Mouse (Mus musculus) C2C12 (cell line): Measurements from ENCODE around the gene 9230102O04Rik. TPM values are rescaled to one million over a fixed set of nuclear protein-coding genes. Genes with fewer than 3 reads are reported as not detected.

ENCODE experiments used
- H3K27me3 ChIP-seq: one replicate; pipeline ENCODE4 v1.6.1; 2011; ENCODE audit not compliant: control insufficient read depth, insufficient read depth, insufficient read length
- H3K36me3 ChIP-seq: one replicate; pipeline ENCODE4 v1.6.1; 2011; ENCODE audit not compliant: control insufficient read depth, insufficient read depth
- H3K4me3 ChIP-seq: one replicate; pipeline ENCODE4 v1.5.1; 2011; ENCODE audit warnings: mild to moderate bottlenecking, control low read depth; ENCODE audit not compliant: poor library complexity, insufficient read depth, severe bottlenecking
- H3K79me2 ChIP-seq: one replicate; pipeline ENCODE4 v1.6.1; 2011; ENCODE audit not compliant: control insufficient read depth, insufficient read depth
- H3K79me3 ChIP-seq: one replicate; pipeline ENCODE4 v1.6.1; 2011; ENCODE audit warnings: low read depth, control low read depth
- H3ac ChIP-seq: one replicate; pipeline ENCODE3; 2011; ENCODE audit warnings: low read depth; ENCODE audit not compliant: control insufficient read depth, insufficient read length
- CEBPB ChIP-seq: IDR thresholded peaks from one replicate; pipeline ENCODE4 v1.6.1; 2011; ENCODE audit warnings: low read depth, mild to moderate bottlenecking, control low read depth, moderate library complexity
- CTCF ChIP-seq: IDR thresholded peaks from one replicate; pipeline ENCODE4 v1.5.1; 2011; ENCODE audit not compliant: control insufficient read depth, insufficient read depth, insufficient read length
- FOSL1 ChIP-seq: IDR thresholded peaks from one replicate; pipeline ENCODE4 v1.8.0; 2011; ENCODE audit warnings: mild to moderate bottlenecking, low read length; ENCODE audit not compliant: poor library complexity, insufficient read depth, severe bottlenecking
- MAX ChIP-seq: IDR thresholded peaks from one replicate; pipeline ENCODE4 v1.6.1; 2011; ENCODE audit warnings: mild to moderate bottlenecking, control low read depth
- MYOD1 ChIP-seq: IDR thresholded peaks from one replicate; pipeline ENCODE4 v1.6.1; 2011; ENCODE audit warnings: low read depth; ENCODE audit not compliant: control insufficient read depth, insufficient read length
- MYOG ChIP-seq: IDR thresholded peaks from one replicate; pipeline ENCODE4 v1.6.1; 2011; ENCODE audit not compliant: control insufficient read depth, insufficient read length; ENCODE audit errors: extremely low read depth
- USF1 ChIP-seq: IDR thresholded peaks from one replicate; pipeline ENCODE4 v1.6.1; 2011; ENCODE audit warnings: low read depth, mild to moderate bottlenecking, control low read depth, moderate library complexity
- polyA plus RNA-seq: library from polyadenylated mRNA; unstranded; fragments of >200 nt; fragmentation: generic; extraction: Trizol; gene quantifications from one replicate; pipeline ENCODE4 v1.2.1, GENCODE M21; 2012; ENCODE audit warnings: missing spikeins

The 9230102O04Rik gene
- polyA plus RNA-seq, 1 experiment: not detected

- no peak within 1 kb of the TSS for H3K4me3 ChIP-seq
- H3K27me3 ChIP-seq: no peaks in the 10 kb centered on the region
- no peak within 1 kb of the TSS for H3ac ChIP-seq
- no peak for TF ChIP-seq USF1
- no peak for TF ChIP-seq CTCF
- TF ChIP-seq MYOD1: no peak
- TF ChIP-seq CEBPB: no peak
- no peak for TF ChIP-seq MAX
- TF ChIP-seq MYOG: no peak
- no peak for TF ChIP-seq FOSL1
- no peaks in the 10 kb centered on the region for H3K79me2 ChIP-seq
- H3K36me3 ChIP-seq: no peaks in the 10 kb centered on the region
- H3K79me3 ChIP-seq: no peaks in the 10 kb centered on the region
Measured at GRCm38 (mm10) chr2:9889651-9890183, 377 bp upstream of the 9230102O04Rik start, which contains the start of gene Gata3. TSS of gene Gata3 (minus strand) at chr2:9890034.

GRCm38 (mm10) chr2:9887636-9888035 lies 1.7 kb downstream of the 9230102O04Rik start:
- no peaks in the 10 kb centered on the region for H3K27me3 ChIP-seq

GRCm38 (mm10) chr2:9886921-9887610 lies 2.3 kb downstream of the 9230102O04Rik start:
- TF ChIP-seq MYOG: no peak
- no peak for TF ChIP-seq MAX
- no peak for TF ChIP-seq MYOD1
- no peak for TF ChIP-seq USF1
- no peak for TF ChIP-seq FOSL1
- TF ChIP-seq CEBPB: no peak
- TF ChIP-seq CTCF: no peak
- Histone ChIP-seq H3K27me3 (no peaks in the 10 kb centered on the region), H3K4me3 (no peak overlapping the region), H3ac (no peak overlapping the region), H3K36me3 (no peaks in the 10 kb centered on the region), H3K79me3 (no peaks in the 10 kb centered on the region), H3K79me2 (no peaks in the 10 kb centered on the region)

More at GRCm38 (mm10) chr2:9887636-9888035, 1.7 kb downstream of the 9230102O04Rik start:
- no peaks in the 10 kb centered on the region for H3K79me3 ChIP-seq
- no peaks in the 10 kb centered on the region for H3K79me2 ChIP-seq
- no peaks in the 10 kb centered on the region for H3K36me3 ChIP-seq
- no peak overlapping the region for H3K4me3 ChIP-seq
- H3ac ChIP-seq: no peak overlapping the region
- TF ChIP-seq CTCF: no peak
- TF ChIP-seq CEBPB: no peak
- no peak for TF ChIP-seq MAX
- no peak for TF ChIP-seq FOSL1
- TF ChIP-seq USF1: no peak
- no peak for TF ChIP-seq MYOD1
- no peak for TF ChIP-seq MYOG

GRCm38 (mm10) chr2:9886031-9886430 lies 3.3 kb downstream of the 9230102O04Rik start:
- H3K27me3 ChIP-seq: no peaks in the 10 kb centered on the region
- H3K36me3 ChIP-seq: no peaks in the 10 kb centered on the region
- TF ChIP-seq CTCF (no peak), MYOG (no peak), MAX (no peak), MYOD1 (no peak), CEBPB (no peak), FOSL1 (no peak), USF1 (no peak)
- H3ac ChIP-seq: no peak overlapping the region
- no peaks in the 10 kb centered on the region for H3K79me3 ChIP-seq
- no peak overlapping the region for H3K4me3 ChIP-seq
- no peaks in the 10 kb centered on the region for H3K79me2 ChIP-seq

GRCm38 (mm10) chr2:9885217-9885770 lies 4.0 kb downstream of the 9230102O04Rik start:
- Histone ChIP-seq H3K4me3 (no peak overlapping the region), H3K79me3 (no peaks in the 10 kb centered on the region), H3K36me3 (no peaks in the 10 kb centered on the region), H3ac (no peak overlapping the region), H3K27me3 (no peaks in the 10 kb centered on the region), H3K79me2 (no peaks in the 10 kb centered on the region)
- no peak for TF ChIP-seq FOSL1
- no peak for TF ChIP-seq CEBPB
- TF ChIP-seq MYOD1: no peak
- TF ChIP-seq MYOG: no peak
- no peak for TF ChIP-seq USF1
- TF ChIP-seq MAX: no peak
- no peak for TF ChIP-seq CTCF
